Mouse (Mus musculus) stomach, postnatal 0 days (tissue): ENCODE measurements at regions not wholly inside any gene's neighbourhood (a gene's known extent, or its start where the extent isn't known, plus 50 kb on each side); places are given as distances from the start of the nearest gene placed in this dataset.

Source experiments
- ATAC-seq: fragments of 200-750 bp; cut with Nextera tagmentation; 2 replicates; pipeline ENCODE4 v1.8.0; 2017; ENCODE audit not compliant: low FRiP score, low TSS enrichment
- DNase-seq: peaks from one replicate; pipeline ENCODE4 v3.0.0-alpha.2; 2016; ENCODE audit warnings: low spot score
- H3K27ac ChIP-seq: fragments of 300-500 bp; sonication (generic); replicated peaks from 2 replicates; pipeline ENCODE4 v1.5.1; 2014; ENCODE audit warnings: mild to moderate bottlenecking, control low read depth
- H3K27me3 ChIP-seq: fragments of 300-500 bp; sonication (generic); 2 replicates; pipeline ENCODE4 v1.6.1; 2014; ENCODE audit warnings: low read length; ENCODE audit not compliant: control insufficient read depth, insufficient read depth
- H3K36me3 ChIP-seq: fragments of 300-500 bp; sonication (generic); 2 replicates; pipeline ENCODE4 v1.6.1; 2014; ENCODE audit warnings: low read length, mixed read lengths; ENCODE audit not compliant: control insufficient read depth, insufficient read depth
- H3K4me1 ChIP-seq: fragments of 300-500 bp; sonication (generic); replicated peaks from 2 replicates; pipeline ENCODE4 v1.6.1; 2014; ENCODE audit warnings: antibody characterized with exemption; ENCODE audit not compliant: control insufficient read depth, insufficient read depth
- H3K4me2 ChIP-seq: fragments of 300-500 bp; sonication (generic); replicated peaks from 2 replicates; pipeline ENCODE4 v1.6.1; 2014; ENCODE audit warnings: low read depth, mild to moderate bottlenecking, control low read depth, moderate library complexity
- H3K4me3 ChIP-seq: fragments of 300-500 bp; sonication (generic); 2 replicates; pipeline ENCODE4 v1.5.1; 2014; ENCODE audit warnings: low read depth, low read length, control low read depth
- H3K9ac ChIP-seq: fragments of 300-500 bp; sonication (generic); 2 replicates; pipeline ENCODE4 v1.6.1; 2014; ENCODE audit warnings: mild to moderate bottlenecking, low read length, control low read depth, mixed read lengths
- H3K9me3 ChIP-seq: fragments of 300-500 bp; sonication (generic); 2 replicates; pipeline ENCODE4 v1.6.1; 2016; ENCODE audit warnings: low read length; ENCODE audit not compliant: control insufficient read depth
- CTCF ChIP-seq: IDR thresholded peaks from 2 replicates; pipeline ENCODE4 v1.5.1; 2016; ENCODE audit warnings: antibody characterized with exemption, low read depth, mild to moderate bottlenecking, moderate library complexity
- EP300 ChIP-seq: optimal IDR thresholded peaks from 2 replicates; pipeline ENCODE3; 2016; ENCODE audit warnings: antibody characterized with exemption
- whole genome bisulfite sequencing: fragments of 180-500 bp; shearing (Covaris S2); extraction: QIAGEN DNeasy Blood & Tissue Kit; methylation state at CpG from one replicate; pipeline ENCODE4 v1.1.7; 2014; 5-methylcytosine and 5-hydroxymethylcytosine counted together

DNA sequence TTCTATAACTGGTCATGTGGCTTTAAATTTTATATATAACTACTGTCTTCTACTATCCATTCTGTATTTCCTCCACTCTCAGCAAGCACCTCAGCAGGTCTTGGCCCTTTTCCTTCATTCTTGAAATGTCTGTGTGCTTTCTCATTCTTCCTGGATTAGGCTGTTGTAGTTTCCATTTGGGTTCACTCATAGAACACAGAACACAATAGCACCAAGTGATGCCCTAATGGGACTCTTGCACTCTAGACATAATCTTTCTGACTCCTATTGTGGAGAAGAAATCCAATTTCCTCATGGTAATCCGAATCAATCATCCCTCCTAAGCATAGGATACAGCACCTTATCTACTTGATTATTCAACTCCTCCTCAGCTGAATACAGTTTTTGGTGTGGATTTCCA is 667.2 kb downstream of the Gm6685 start:
- H3K9me3 ChIP-seq: no peaks in the 10 kb centered on the region
- no peaks in the 10 kb centered on the region for H3K27me3 ChIP-seq
- H3K27ac ChIP-seq: no peak overlapping the region
- H3K9ac ChIP-seq: no peak overlapping the region
- 48% methylated on average over 1 of the region's 1 CpGs for WGBS
- TF ChIP-seq CTCF (no peak), EP300 (no peak)
- H3K4me3 ChIP-seq: no peak overlapping the region
- no peak overlapping the region for H3K4me2 ChIP-seq
- no peaks in the 10 kb centered on the region for H3K4me1 ChIP-seq
- no peaks in the 10 kb centered on the region for H3K36me3 ChIP-seq
- no peak for DNase-seq
- ATAC-seq: no peak
